Mouse (Mus musculus): ENCODE results near the gene Mydgf.
A peak's percentile ranks its signal among the peaks of the same experiment; 100 is the strongest.

Mydgf gene

DNA sequence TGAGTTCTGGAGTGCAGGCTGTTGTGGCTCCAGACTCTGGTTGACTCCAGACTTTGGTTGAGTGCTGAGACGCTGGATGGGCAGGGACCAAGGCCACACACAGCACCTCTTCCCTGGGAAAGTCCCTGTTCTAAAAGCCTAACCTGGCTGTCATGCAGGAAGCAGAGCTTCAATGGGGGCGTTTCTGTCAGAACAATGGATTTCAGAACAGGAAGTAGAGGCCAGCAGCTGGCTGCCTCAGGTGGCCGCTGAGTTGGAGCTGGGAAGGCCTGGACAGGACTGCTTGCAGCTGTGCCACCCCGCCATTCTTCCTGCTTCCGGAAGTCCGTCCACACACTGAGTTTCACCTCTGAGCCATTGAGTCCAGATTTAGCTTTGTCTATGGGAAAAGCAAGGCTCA lies 13.9 kb downstream of the Mydgf start:
- TF ChIP-seq GATA4 (IDR thresholded peaks at IDR 0.05; ENCODE audit: insufficient replicate concordance, low read length), result peak; percentile 28; the same call in 1 of the 2 replicates

DNA sequence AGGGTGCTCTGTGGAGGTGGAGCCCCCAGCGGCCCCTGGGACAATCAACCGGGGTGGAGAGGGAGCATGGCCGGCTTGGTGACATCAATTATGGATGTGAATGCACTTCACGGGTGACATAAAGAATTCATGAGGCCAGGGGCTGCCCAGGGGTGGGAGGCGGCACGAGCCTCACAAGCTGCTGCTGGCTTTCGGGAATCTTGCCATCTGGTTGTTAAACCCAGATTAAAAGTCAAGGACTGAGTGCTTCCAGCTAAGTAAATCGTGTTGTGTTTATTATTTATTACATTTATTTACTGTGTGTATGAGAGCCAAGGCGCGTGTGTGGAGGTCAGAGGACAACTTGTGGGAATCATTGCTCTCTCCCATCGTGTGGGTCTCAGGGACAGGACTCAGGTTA lies 18.0 kb downstream of the Mydgf start:
- no peak for TF ChIP-seq GATA4 (IDR thresholded peaks at IDR 0.05; ENCODE audit: insufficient replicate concordance, low read length)

DNA sequence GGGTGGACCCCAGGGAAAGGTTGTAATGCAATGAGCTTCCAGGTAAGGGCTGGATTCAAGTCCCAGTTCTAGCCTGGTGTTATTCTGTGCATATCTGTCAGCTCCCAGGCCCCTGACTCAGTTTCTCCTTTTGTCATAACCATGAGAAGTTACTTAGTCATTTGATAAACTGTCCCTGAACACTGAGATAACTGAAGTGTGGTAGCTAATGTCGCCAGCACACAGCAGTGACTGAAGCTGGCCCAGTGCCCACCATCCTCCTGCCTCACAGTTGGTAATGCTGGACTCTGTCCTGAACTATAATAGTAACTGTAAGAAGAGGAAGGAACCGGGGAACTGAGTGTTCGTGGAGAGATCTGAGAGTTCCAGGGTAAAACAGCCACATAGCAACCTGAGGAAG lies 19.2 kb downstream of the Mydgf start:
- TF ChIP-seq GATA4 (IDR thresholded peaks at IDR 0.05; ENCODE audit: insufficient replicate concordance, low read length), result no peak

DNA sequence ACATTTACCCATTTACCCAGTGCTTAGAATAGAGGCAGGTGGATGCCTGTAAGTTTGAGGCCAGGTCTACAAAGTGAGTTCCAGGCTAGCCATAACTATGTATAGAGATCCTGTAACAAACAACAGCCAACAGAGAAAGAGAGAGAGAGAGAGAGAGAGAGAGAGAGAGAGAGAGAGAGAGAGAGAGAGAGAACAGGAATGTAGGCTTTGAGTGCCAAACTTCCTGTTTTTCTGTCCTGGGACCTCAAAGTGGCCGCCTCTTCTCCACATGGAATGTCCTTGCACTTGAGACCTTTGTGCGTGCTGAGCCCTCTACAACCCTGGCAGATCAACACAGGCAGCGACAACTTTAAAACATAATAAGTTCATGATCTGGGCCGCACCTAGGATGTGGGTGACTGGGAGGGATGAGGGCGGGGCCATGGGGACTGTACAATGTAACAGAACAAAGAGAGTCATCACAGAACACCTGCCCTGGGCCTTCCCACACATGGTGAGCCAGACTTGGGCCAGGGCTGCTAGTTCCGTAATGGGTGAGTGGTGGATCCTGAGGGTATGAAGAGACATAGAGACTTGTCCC lies 20.1 kb downstream of the Mydgf start:
- TF ChIP-seq GATA4 (IDR thresholded peaks at IDR 0.05; ENCODE audit: insufficient replicate concordance, low read length), result no peak

DNA sequence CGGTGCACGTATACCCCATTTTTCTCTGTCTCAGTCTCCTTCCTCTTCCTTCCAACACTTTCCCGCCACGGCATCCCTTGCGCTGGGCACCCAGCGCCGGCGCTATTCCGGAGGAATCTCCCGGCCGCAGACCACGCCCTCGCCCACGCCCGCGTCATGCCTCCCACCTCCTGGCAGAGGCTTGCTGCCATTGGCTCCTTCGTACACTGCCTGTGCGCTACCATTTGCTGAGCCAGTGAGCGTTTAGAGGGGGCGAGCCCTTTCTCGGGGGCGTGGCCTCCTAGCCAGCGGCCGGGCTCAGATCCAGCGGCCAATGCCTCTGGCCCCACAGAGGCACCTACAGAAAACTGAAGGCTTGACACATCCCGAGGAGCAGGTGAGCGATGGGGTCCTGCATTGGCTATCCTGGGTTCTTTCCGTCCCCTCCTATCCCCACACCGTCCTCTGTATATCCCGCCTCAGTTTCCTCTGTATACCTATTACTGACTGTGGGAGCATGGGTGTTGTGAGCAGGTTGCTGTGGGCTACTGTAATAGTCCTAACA lies 21.4 kb downstream of the Mydgf start, which contains the start of gene Tnfaip8l1:
Gene Tnfaip8l1, plus strand, starts transcription at position 247 of the 544 bp plus-strand sequence.
- 0 out of 2 replicates have a peak, but pooled peaks have one; percentile 22 for TF ChIP-seq GATA4 (IDR thresholded peaks at IDR 0.05; ENCODE audit: insufficient replicate concordance, low read length)

DNA sequence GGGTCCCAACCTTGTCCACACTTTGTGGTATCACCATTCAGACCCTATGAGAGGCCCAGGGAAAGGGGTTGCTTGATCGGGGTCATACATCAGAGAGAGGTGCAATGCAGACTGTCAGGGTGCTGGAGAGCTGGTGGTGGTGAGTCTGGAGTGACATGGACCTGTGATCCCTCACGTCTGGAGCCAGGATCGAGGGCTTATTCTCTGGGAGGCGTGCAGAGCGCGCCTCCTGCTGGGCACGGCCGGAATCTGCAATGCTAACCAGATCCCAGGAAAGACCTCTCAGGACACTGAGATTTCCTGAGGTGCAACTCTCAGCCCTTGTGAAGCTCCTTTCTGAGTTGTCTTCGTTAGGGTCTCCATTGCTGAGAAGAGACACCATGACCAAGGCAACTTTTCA lies 24.0 kb downstream of the Mydgf start:
- no peak for TF ChIP-seq GATA4 (IDR thresholded peaks at IDR 0.05; ENCODE audit: insufficient replicate concordance, low read length)

DNA sequence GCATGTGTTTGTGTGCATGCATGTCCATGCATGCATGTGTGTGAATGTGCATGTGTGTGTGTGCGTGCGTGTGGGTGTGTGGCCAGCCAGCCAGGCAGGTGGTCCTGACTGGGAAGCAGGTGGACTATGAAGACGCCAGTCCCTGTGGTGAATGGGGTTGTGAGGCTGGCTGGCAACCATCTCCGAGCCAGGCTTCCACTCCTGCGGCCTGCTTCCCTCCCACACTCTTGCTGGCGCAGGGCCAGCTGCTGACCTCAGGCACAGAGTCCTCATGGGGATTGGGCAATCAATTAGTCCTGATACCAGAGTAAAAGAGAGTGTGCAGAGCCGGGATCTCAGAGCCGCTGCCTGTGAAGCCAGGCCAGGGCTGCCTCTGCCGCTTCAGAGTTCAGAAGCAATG lies 30.1 kb downstream of the Mydgf start:
- no peak for TF ChIP-seq GATA4 (IDR thresholded peaks at IDR 0.05; ENCODE audit: insufficient replicate concordance, low read length)

DNA sequence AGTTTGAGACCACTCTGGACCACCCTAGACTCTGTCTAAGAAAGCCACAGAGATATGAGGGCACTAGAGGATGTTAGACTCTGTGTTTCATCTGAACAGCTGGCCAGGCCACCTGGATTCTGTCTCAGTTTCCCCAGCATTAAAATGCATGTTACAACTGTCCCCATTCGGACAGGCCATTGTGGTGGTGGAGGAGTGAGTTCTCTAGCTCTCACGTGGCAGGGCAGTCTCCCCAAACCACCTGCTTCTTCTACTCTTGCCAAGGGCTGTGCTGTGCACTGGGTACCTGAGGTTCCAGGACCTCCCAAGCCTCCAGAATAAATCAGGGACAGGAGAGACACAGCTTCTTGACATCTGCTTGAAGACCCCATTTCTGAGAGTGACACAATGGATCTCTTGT lies 33.8 kb downstream of the Mydgf start:
- TF ChIP-seq GATA4 (IDR thresholded peaks at IDR 0.05; ENCODE audit: insufficient replicate concordance, low read length), result no peak

DNA sequence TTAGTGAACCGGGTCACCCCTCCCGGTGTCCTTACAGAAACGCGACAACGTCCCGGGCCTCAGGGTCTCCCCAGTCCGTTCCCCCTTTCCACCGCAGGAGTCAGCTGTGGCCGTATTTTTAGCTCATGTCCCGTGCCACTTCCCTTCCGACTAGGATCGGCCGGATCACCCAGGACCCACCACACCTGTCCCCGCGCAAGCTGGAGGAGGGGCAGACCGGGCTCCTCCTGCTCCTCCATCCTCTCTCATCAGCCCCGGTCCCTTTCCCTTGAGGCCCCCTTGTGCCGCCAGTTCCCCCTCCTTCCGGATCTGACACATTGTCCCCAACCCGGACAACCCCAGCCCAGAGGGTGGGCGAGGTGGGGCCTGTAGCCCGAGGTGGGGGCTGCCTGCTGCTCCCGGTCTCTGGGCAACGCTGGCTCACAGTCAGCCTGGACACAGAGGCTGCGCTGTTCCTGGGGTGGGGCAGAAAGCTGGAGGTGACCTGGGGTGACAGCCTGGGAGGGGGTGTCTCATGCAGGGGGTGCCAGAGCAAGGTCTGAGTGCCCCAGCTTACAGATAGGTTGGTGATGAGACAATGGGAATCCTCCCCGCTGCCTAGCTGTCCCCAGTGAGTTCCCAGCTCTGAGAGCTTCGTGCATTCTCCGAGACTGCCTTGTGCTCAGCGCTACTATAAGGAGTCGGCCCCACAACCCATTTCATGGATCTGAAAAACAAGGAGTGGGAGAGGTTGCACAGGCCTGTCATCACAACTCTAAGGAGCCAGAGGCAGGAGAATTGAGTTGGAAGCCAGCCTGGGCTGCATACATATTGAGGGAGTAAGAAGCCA lies 34.7 kb downstream of the Mydgf start:
- no peak for TF ChIP-seq GATA4 (IDR thresholded peaks at IDR 0.05; ENCODE audit: insufficient replicate concordance, low read length)

DNA sequence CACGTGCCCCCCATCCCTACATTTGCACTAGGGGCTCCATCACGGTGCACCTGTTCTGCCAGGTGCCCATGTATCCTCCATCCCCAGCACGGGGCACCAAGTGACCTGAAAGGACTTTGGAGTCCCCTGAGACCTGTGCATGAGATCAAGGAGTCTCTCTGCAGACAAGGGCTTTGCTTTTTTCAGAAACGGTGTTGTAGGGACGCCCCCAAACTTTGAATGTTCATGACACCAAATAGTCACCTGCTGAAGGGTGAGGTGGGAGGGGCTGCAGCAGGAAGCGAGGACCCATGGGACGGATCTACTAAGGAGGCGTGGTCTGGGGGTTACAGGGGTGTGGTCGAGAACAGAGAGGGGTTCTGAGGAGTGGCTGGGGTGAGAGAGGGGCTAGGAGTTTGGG lies 35.4 kb downstream of the Mydgf start:
- no peak for TF ChIP-seq GATA4 (IDR thresholded peaks at IDR 0.05; ENCODE audit: insufficient replicate concordance, low read length)

DNA sequence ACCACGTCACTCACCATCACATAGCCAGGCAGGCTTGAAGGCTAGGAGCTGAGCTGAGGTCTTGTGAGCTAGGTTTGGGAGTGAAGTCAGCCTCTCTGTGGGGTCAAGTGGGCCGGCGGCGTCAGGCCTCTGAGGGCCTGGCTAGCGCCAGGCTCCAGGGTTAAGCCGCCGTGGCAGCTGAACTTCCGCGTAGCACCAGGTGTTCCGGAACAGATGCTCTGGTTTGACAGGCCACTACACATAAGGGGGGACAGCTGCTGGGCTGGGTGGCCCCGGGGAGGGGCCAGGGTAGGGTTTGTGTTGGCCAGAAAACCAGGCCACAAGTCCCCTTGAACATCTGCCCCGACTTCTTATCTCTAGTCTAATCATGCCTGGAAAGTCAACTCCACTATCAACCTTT lies 36.3 kb downstream of the Mydgf start:
- TF ChIP-seq GATA4 (IDR thresholded peaks at IDR 0.05; ENCODE audit: insufficient replicate concordance, low read length), result no peak

DNA sequence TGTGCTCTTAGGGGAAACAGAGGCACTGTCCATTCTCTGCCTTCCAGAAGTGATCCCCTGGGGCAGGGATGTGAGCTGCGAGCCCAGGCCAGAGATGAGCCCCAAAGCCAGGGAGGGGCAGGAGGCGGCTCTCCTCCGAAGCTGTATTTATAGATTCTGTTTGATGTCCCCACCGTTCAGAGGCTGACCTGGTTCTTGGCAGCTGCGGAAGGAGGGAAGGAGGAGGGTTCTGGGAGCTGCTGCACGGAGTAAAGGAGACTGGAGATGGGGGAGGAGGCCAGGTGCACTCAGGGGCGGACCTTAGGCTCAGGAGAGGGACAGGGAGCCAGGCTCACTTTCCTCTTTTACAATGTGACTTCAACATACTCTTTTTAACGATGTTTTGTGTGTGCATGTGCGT lies 37.6 kb downstream of the Mydgf start:
- TF ChIP-seq GATA4 (IDR thresholded peaks at IDR 0.05; ENCODE audit: insufficient replicate concordance, low read length), result no peak

DNA sequence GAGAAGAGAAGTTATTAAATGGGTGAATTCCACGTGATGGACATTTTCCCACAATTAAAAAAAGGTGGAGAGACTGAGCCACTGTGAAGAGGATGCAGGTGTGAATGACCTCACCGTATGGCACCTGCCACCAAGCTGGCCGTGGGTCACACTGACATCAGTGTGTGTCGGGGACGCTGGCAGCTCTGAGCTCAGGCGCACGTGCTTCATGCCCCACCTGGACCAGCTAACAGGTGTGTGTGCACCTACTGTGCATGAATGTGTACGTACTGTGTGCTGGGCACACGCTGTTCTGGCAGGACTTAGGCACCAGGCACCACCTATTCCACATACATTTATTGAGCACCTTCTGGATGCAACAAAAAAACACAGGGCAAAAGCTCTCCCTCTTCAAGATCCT lies 39.2 kb downstream of the Mydgf start:
- no peak for TF ChIP-seq GATA4 (IDR thresholded peaks at IDR 0.05; ENCODE audit: insufficient replicate concordance, low read length)

DNA sequence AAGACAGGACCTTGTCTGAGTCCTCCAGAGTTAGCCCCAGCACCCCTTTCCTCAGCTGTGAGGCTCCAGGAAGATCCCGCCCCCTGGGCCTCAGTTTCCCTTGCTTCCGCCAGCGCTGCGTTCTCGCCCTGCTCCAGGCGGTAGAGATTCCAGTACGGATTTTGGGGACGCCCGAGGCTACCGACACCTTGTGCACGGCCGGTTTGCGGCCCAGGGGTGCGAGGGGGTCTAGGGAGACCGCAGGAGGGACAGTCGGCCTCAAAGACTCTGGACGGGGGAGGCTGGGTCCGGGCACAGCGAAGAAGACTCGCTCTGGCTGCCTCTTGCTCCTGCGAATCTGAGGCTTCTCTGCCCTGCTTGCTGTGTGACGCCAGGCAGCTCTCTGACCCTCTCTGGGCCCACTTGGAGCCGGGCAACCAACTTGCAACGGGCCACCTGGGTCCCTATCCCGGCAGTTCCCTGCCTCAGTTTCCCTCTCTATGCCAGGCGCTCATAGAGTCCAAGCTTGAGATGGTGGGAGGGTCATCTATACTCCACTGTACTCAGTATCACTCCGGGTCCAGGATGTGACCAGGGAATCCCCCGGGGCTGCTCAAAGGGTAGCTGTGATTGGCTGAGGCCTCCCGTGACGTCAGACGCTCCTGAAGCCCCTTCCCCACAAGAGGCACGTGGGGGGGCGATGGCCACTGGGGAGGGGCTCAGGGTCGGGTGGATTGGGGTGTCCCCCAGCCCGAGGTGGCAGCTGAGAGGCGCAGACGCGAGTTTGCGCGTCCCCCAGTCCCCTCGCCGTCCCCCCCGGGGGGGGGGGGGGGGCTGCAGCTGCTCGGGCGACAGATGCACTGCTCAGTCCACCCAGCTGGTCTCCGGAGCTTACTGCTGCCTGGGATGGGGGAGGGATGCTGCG lies 41.8 kb downstream of the Mydgf start:
- TF ChIP-seq GATA4 (IDR thresholded peaks at IDR 0.05; ENCODE audit: insufficient replicate concordance, low read length), result no peak

DNA sequence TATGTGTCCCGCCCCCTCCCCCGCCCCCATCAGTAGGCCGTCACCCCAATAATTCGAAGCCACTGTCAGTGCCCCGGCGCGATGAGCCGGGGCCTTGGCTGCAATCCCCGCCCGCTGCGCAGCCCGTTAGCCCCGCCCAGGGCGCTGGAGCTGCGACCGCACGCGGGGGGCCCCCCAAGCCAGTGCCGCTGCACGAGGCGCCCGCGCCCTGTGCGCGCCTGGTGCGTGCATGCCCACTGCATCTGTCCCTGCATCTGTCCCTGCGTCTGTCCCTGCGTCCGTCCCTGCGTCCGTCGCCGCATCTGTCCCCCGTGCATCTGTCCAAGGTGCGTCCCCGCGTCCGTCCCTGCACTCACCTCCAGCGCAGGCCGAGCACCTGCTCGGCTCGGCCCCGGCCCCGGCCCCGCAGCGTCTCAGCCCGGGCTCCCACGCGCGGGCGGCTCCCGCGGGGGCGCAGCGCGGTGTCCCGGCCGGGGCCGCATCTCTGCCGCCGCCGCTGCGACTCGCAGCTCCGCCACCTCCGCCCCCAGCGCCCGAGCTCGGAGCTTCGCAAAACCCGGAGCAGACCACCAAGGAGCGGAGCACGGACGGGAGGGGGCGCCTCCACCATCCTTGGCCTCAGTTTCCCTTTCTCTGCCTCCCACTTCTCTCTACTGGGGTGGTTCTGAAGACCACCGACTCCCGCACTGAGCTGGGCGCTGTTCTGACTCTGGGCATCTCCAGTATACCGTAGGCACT lies 43.7 kb downstream of the Mydgf start, which contains the start of gene Sema6b:
Gene Sema6b, minus strand, starts transcription at position 486 of the 738 bp plus-strand sequence.
- no peak for TF ChIP-seq GATA4 (IDR thresholded peaks at IDR 0.05; ENCODE audit: insufficient replicate concordance, low read length)
